Mouse (Mus musculus) hindbrain, embryonic 13.5 days (tissue): ENCODE data around the gene Ndufv2. TPM values are rescaled to one million over a fixed set of nuclear protein-coding genes. Genes with fewer than 3 reads are reported as not detected.
A peak's percentile ranks its signal among the peaks of the same experiment; 100 is the strongest.

Experiments used
- ATAC-seq: fragments of 200-750 bp; cut with Nextera tagmentation; 2 replicates; pipeline ENCODE4 v1.8.0; 2017; ENCODE audit warnings: moderate TSS enrichment; ENCODE audit not compliant: low FRiP score
- H3K27ac ChIP-seq: fragments of 300-500 bp; sonication (generic); 2 replicates; pipeline ENCODE4 v1.5.1; 2015; ENCODE audit warnings: inconsistent platforms, mild to moderate bottlenecking, moderate library complexity
- H3K27me3 ChIP-seq: fragments of 300-500 bp; sonication (generic); 2 replicates; pipeline ENCODE4 v1.6.1; 2015; ENCODE audit warnings: mild to moderate bottlenecking, inconsistent platforms
- H3K36me3 ChIP-seq: fragments of 300-500 bp; sonication (generic); 2 replicates; pipeline ENCODE4 v1.6.1; 2015; ENCODE audit warnings: mild to moderate bottlenecking, inconsistent platforms
- H3K4me1 ChIP-seq: fragments of 300-500 bp; sonication (generic); replicated peaks from 2 replicates; pipeline ENCODE4 v1.6.1; 2015; ENCODE audit warnings: inconsistent platforms
- H3K4me2 ChIP-seq: fragments of 300-500 bp; sonication (generic); 2 replicates; pipeline ENCODE4 v1.6.1; 2015; ENCODE audit warnings: inconsistent platforms, mild to moderate bottlenecking, moderate library complexity
- H3K4me3 ChIP-seq: fragments of 300-500 bp; sonication (generic); 2 replicates; pipeline ENCODE4 v1.5.1; 2015; ENCODE audit warnings: mild to moderate bottlenecking, inconsistent platforms
- H3K9ac ChIP-seq: fragments of 300-500 bp; sonication (generic); 2 replicates; pipeline ENCODE4 v1.6.1; 2015; ENCODE audit warnings: mild to moderate bottlenecking, inconsistent platforms
- H3K9me3 ChIP-seq: fragments of 300-500 bp; sonication (generic); 2 replicates; pipeline ENCODE4 v1.6.1; 2016; ENCODE audit warnings: inconsistent platforms
- WGBS: fragments of 180-500 bp; shearing (Covaris S2); methylation state at CpG from one replicate; pipeline ENCODE4 v1.1.7; 2015; 5-methylcytosine and 5-hydroxymethylcytosine counted together
- polyA plus RNA-seq: library from polyadenylated mRNA; unstranded; fragments of >200 nt; fragmentation: Nextera tagmentation; extraction: Ambion mirVana; gene quantifications from 2 replicates; pipeline ENCODE4 v1.2.1, GENCODE M21; 2015

Gene Ndufv2
- polyA plus RNA-seq, 1 experiment from 2014 or later = 357 TPM

DNA sequence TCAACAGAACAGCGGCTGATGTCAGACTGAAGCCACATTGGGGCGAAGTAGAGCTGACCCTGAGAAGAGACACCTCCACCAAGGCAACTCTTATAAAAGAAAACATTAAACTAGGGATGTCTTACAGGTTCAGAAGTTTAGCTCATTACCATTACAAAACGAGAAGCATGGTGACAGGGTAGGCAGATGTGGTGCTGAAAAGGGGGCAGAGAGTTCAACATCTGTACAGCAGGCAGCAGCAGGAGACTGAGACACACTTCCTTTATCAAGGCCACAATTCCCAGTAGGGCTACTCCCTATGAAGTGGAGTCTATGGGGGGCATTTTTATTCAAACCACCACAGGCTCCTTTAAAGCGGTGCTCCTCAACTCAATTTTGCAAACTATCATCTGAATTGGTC, 6.8 kb upstream of the Ndufv2 start:
- no peaks in the 10 kb centered on the region for H3K27me3 ChIP-seq
- H3K4me3 ChIP-seq = no peak overlapping the region
- H3K4me2 ChIP-seq = no peak overlapping the region
- no peak for ATAC-seq
- no peak overlapping the region for H3K9ac ChIP-seq
- H3K4me1 ChIP-seq = peaks cover 21% of the 10 kb centered on the region
- no peaks in the 10 kb centered on the region for H3K9me3 ChIP-seq
- no peaks in the 10 kb centered on the region for H3K36me3 ChIP-seq
- no peak overlapping the region for H3K27ac ChIP-seq
- WGBS = 89% methylated on average over 4 of the region's 4 CpGs

DNA sequence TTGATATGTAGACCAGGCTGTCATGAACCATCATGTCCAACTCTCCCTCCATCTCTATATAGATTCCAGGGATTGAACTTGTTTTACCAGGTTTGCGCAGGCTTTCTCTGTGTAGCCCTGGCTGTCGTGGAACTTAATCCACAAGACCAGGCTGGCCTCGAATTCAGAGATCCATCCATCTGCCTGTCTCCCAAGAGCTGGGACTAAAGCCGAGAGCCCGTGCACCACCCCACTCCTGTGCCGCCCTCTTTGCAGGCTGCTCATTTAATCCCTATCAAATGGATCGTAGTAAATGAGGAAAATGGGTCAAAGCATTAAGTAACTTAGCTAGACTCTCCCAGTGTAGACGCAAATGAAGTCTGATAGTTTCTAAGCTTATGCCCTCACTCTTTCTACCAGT, 6.1 kb upstream of the Ndufv2 start:
- WGBS = 71% methylated on average over 8 of the region's 8 CpGs
- Histone ChIP-seq H3K4me2 (no peak overlapping the region), H3K9me3 (no peaks in the 10 kb centered on the region), H3K4me1 (peaks cover 16% of the 10 kb centered on the region), H3K27ac (no peak overlapping the region), H3K9ac (no peak overlapping the region), H3K4me3 (no peak overlapping the region), H3K27me3 (no peaks in the 10 kb centered on the region), H3K36me3 (no peaks in the 10 kb centered on the region)
- no peak for ATAC-seq

DNA sequence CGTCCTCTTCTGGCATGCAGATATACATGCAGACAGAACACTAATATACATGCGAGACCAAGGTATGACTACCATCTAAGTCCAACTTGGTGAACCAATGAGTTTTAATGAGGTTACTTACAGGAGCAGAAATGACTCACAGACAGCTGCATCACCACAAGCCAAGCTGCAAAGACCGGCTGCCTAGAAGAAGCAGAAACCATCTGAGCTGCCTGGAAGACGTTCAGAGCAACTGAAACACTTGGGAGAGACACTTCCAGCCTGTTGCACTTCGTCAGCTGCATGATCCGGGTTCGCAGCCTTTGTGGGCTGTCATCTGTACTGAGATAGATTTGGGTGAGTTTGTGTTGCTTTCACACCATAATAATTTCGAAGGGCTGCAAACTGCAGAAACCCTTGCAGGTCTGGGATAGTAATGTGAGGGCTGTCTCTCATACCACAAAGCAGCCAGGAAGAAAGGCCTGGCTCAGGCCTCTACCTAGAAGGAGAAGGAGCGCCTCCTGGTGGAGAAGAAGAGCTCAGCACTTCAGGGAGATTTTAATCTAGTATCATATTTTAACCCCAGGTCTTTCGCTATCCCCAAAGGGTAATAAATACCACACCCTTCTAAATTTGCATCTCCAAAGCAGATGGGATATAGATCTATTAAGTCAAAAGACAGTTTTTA, 5.4 kb upstream of the Ndufv2 start:
- WGBS = 60% methylated on average over 10 of the region's 10 CpGs
- Histone ChIP-seq H3K27ac (no peak overlapping the region), H3K9me3 (no peaks in the 10 kb centered on the region), H3K9ac (no peak overlapping the region), H3K36me3 (no peaks in the 10 kb centered on the region), H3K4me1 (peaks cover 9% of the 10 kb centered on the region), H3K4me2 (no peak overlapping the region), H3K4me3 (no peak overlapping the region), H3K27me3 (no peaks in the 10 kb centered on the region)
- no peak for ATAC-seq

DNA sequence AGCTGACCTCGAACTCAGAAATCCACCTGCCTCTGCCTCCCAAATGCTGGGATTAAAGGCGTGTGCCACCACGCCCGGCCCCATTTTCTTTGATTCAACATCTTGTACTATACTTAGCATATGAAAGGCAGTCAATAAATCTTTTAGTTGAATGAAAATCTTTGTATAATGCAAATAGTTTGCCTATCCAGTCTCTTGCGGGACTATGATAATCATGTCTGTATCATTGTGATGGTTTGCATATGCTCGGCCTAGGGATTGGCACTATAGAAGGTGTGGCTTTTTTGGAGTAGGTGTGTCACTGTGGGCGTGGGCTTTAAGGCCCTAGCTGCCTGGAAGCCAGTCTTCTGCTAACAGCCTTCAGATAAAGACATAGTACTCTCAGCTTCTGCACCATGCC, 2.7 kb upstream of the Ndufv2 start:
- Histone ChIP-seq H3K4me3 (no peak overlapping the region), H3K9me3 (no peaks in the 10 kb centered on the region), H3K4me2 (no peak overlapping the region), H3K9ac (no peak overlapping the region), H3K27me3 (no peaks in the 10 kb centered on the region), H3K27ac (no peak overlapping the region), H3K4me1 (peaks cover 15% of the 10 kb centered on the region), H3K36me3 (no peaks in the 10 kb centered on the region)
- 85% methylated on average over 7 of the region's 7 CpGs for WGBS
- no peak for ATAC-seq

DNA sequence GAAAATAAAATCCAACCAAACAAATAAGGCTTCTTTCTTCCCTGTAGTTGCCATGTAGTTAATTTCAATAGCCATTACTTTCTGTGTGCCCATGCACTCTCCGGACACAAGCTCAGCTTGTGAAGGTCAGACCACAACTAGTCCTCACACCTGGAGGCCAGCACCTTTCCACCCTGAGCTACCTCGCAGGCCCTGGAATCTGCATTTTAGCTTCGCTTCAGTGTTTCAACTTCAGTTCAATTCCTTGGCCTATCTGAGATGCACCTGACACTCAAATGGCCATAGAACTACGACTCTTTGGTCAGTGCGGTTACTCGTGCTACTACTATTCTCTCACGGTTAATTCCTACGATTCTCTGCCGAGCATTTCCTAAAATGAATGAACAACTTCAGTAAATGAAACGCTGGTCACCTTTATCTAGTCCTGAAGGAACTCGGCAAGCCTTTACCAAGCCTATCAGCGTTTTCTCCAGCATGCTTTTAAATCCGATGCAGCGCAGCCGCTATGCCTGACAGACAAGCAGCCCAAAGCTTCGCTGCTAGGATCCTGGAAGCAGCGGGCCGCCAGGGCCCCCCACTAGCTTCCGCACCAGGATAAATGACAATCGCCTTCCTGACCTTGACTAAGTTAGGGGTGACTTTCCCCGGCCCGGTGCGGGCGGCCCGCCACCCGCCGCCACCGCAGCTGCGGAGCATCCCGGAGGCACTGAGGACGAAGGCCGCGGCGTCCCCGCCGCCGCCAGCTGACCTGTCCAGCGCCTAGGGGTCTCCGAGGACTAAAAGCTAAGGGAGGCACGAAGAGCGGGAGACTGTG, 586 bp downstream of the Ndufv2 start:
- ATAC-seq = no peak; the same call in 1 of the 2 replicates
- 1% methylated on average over 41 of the region's 41 CpGs for WGBS
- Histone ChIP-seq H3K9ac (peak overlapping the region; percentile 92), H3K4me3 (peak overlapping the region; percentile 69), H3K27me3 (no peaks in the 10 kb centered on the region), H3K4me2 (peak overlapping the region; percentile 85), H3K9me3 (no peaks in the 10 kb centered on the region), H3K36me3 (no peaks in the 10 kb centered on the region), H3K27ac (peak overlapping the region; percentile 97), H3K4me1 (peaks cover 17% of the 10 kb centered on the region)

DNA sequence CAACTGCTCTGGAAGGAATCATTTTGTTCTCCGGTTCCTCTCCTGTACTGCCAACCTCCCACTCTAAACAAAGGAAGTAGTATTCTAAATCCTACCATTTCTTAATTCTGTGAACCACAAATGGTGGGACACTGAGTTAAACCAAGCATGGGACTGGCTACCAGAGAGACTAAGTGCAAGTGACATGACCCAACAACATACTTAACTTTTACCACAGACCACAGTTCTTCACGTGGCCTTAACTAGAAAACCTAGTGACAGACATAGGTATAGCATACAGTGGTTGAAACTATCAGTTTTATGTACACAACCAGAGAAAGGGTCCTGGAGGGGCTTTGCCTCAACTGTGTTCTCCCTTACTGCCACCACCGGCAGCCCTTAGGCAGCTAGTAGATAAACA, 8.7 kb downstream of the Ndufv2 start:
- H3K36me3 ChIP-seq = peaks cover 23% of the 10 kb centered on the region
- no peaks in the 10 kb centered on the region for H3K9me3 ChIP-seq
- H3K27me3 ChIP-seq = no peaks in the 10 kb centered on the region
- 90% methylated on average over 3 of the region's 3 CpGs for WGBS
- ATAC-seq = no peak
- H3K4me2 ChIP-seq = no peak overlapping the region
- peaks cover 2% of the 10 kb centered on the region; the same call in 1 of the 2 replicates for H3K4me1 ChIP-seq
- H3K9ac ChIP-seq = no peak overlapping the region
- no peak overlapping the region for H3K4me3 ChIP-seq
- no peak overlapping the region for H3K27ac ChIP-seq

DNA sequence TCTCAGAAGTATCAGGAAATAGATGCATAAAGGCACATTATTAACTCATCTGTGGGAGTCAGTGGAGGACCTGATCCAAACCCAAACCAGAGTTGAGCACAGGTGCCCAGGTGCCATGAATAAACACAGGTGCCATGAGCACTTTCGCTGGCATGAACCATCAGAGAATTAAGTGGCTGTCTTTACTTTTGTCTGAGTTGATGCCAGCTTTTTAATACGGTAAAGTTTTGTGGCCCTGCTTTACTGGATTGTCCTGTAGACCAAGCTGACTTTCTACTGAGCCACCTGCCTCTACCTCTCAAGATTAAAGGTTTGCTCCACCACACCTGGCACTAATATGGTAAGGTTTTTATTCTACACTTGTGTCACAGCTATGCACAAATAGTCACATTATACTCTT, 9.3 kb downstream of the Ndufv2 start:
- H3K4me2 ChIP-seq = no peak overlapping the region
- 96% methylated on average over 2 of the region's 2 CpGs for WGBS
- no peak for ATAC-seq

DNA sequence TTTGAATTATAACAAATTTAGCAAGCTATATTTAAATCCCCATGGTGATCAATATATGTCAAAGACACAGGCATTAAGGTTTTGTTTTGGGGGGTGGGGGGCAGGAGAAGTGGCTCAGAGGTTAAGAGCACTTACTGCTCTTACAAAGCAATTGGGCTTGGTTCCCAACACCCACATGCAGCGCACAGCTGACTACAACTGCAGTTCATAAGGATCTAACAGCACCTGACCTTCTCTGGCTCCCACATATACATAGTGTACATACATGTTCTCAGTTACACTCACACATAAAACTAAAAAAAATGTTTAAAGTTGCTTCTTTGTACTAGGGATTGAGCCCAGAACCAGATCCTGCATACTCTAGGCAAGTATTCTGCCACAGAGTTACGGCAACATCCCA, 10.0 kb downstream of the Ndufv2 start:
- WGBS = 94% methylated on average over 2 of the region's 2 CpGs
- Histone ChIP-seq H3K27ac (no peak overlapping the region), H3K36me3 (peaks cover 32% of the 10 kb centered on the region), H3K4me2 (no peak overlapping the region), H3K9ac (no peak overlapping the region), H3K27me3 (no peaks in the 10 kb centered on the region), H3K4me1 (no peaks in the 10 kb centered on the region; the same call in 1 of the 2 replicates), H3K9me3 (no peaks in the 10 kb centered on the region), H3K4me3 (no peak overlapping the region)
- ATAC-seq = no peak

More for the DNA sequence above, 9.3 kb downstream of the Ndufv2 start:
- H3K27ac ChIP-seq = no peak overlapping the region
- no peaks in the 10 kb centered on the region; the same call in 1 of the 2 replicates for H3K4me1 ChIP-seq
- H3K27me3 ChIP-seq = no peaks in the 10 kb centered on the region
- H3K9ac ChIP-seq = no peak overlapping the region
- no peak overlapping the region for H3K4me3 ChIP-seq
- peaks cover 27% of the 10 kb centered on the region for H3K36me3 ChIP-seq
- H3K9me3 ChIP-seq = no peaks in the 10 kb centered on the region

DNA sequence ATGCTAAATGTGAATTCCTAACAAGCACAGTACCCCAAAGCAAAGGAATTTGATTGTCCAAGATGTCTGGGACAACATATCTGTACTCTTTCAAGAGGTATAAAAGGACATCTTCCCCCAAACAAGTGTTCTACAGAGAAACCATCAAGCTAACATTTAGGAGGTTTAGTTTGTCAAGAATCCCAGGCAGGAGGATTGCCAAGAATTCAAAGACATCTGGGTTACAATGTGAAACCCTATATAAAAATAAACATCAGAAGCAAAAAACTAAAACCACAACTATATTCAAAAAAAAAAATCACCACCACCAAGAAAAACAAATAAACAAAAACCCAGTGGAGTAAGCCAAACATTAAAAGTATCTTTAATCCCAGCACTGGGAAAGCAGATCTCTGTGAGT, 11.1 kb downstream of the Ndufv2 start:
- H3K9ac ChIP-seq = no peak overlapping the region
- no peak for ATAC-seq
- no peak overlapping the region for H3K27ac ChIP-seq
- H3K4me3 ChIP-seq = no peak overlapping the region
- H3K4me1 ChIP-seq = no peaks in the 10 kb centered on the region; the same call in 1 of the 2 replicates
- no peaks in the 10 kb centered on the region for H3K27me3 ChIP-seq
- peaks cover 44% of the 10 kb centered on the region for H3K36me3 ChIP-seq
- H3K9me3 ChIP-seq = no peaks in the 10 kb centered on the region
- no peak overlapping the region for H3K4me2 ChIP-seq

DNA sequence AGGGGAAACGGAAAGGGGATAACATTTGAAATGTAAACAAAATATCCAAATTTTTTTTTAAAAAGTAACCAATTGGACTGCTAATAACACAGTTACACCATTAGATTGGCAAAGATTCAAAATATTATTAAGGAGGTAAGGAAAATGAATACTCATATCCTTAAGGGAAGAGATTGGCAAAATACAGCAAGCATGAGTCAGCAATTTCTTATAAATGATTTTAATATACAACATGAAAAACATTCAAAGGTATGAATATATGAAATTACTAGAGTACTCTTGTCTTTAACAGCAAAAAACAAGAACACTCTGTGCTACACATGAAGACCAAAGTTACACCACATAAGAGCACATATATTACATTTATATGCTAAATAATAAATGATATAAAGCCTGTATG, 16.3 kb downstream of the Ndufv2 start:
- H3K27ac ChIP-seq = no peak overlapping the region
- H3K4me1 ChIP-seq = no peaks in the 10 kb centered on the region
- H3K4me2 ChIP-seq = no peak overlapping the region
- no peak overlapping the region for H3K4me3 ChIP-seq
- H3K9me3 ChIP-seq = no peaks in the 10 kb centered on the region
- ATAC-seq = no peak
- H3K27me3 ChIP-seq = no peaks in the 10 kb centered on the region
- peaks cover 54% of the 10 kb centered on the region for H3K36me3 ChIP-seq
- WGBS = 97% methylated on average over 1 of the region's 1 CpGs
- no peak overlapping the region for H3K9ac ChIP-seq

DNA sequence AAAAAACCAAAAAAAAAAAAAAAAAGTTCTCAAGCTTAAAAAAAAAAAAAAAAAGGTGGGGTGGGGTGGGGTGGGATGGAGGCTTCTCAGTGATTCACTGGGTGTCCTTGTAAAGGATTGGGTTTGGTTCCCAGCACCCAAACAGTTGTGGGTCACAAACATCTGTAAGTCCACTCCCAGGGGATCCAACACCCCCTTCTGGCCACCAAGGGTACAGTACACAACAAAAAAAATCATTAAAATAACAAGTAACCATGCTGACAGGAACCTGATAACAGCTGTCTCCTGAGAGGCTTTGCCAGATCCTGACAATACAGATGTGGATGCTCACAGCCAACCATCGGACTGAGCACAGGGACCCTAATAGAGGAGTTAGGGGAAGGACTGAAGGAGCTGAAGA, 16.9 kb downstream of the Ndufv2 start:
- H3K4me3 ChIP-seq = no peak overlapping the region
- H3K27ac ChIP-seq = no peak overlapping the region
- H3K4me1 ChIP-seq = no peaks in the 10 kb centered on the region
- ATAC-seq = no peak
- H3K4me2 ChIP-seq = no peak overlapping the region
- no peaks in the 10 kb centered on the region for H3K9me3 ChIP-seq
- WGBS = 88% methylated on average over 1 of the region's 1 CpGs
- H3K27me3 ChIP-seq = no peaks in the 10 kb centered on the region
- no peak overlapping the region for H3K9ac ChIP-seq
- H3K36me3 ChIP-seq = peaks cover 56% of the 10 kb centered on the region

DNA sequence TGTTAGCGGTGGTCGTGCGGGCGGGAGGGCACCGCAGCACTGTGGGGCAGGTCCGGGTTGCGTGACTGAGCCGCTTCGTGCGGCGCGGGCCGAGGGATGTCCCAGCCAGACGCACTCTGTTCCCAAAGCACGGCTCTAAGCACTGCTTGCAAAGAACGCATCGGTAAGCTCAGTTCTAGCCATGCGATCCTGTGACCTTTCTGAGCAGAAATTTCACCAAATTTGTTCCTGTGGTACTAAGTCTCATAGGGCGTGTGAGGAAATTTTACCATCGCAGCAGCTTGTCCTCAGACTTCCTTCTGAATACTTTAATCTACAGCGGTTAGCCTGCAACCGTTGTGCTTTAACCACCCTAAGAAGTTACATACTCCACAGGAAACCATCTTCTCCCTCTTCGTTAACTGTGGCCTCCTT, 23.9 kb downstream of the Ndufv2 start:
- Histone ChIP-seq H3K36me3 (peaks cover 21% of the 10 kb centered on the region), H3K9me3 (no peaks in the 10 kb centered on the region), H3K9ac (peak overlapping the region; percentile 97), H3K4me2 (peak overlapping the region; percentile 80), H3K27me3 (no peaks in the 10 kb centered on the region), H3K4me1 (peaks cover 39% of the 10 kb centered on the region), H3K27ac (peak overlapping the region; percentile 98), H3K4me3 (peak overlapping the region; percentile 94)
- peak; percentile 75 for ATAC-seq
- 1% methylated on average over 23 of the region's 23 CpGs for WGBS

DNA sequence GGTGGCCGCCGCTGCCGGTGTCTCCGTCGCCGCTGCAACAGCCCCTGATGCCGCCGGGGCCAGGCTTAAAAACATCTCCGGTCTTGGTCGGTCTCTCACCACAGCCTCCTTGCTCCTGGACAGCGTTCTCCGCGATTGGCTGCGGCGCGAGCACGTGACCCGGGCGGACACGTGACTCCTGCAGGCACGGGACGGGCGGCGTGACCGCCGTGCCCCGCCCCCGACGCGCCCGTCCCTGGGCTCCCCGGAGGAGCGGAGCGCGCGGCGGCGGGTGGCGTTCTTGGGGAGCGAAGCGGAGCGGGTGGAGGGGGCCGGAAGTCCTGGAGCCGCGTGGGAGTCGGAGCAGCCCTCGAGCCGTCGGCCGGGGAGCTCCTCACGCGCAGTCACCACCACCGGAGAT, 24.4 kb downstream of the Ndufv2 start, which contains the start of gene Ankrd12:
Ankrd12 (minus strand) TSS at position 156 of the 400 bp plus-strand sequence.
- ATAC-seq = peak; percentile 97
- peak within 1 kb of the TSS; percentile 94 for H3K4me3 ChIP-seq
- no peaks in the 10 kb centered on the region for H3K27me3 ChIP-seq
- H3K36me3 ChIP-seq = peaks cover 21% of the 10 kb centered on the region
- H3K9me3 ChIP-seq = no peaks in the 10 kb centered on the region
- peak within 1 kb of the TSS; percentile 80 for H3K4me2 ChIP-seq
- H3K4me1 ChIP-seq = peaks cover 39% of the 10 kb centered on the region
- peak within 1 kb of the TSS; percentile 98 for H3K27ac ChIP-seq
- peak within 1 kb of the TSS; percentile 97 for H3K9ac ChIP-seq
- 2% methylated on average over 45 of the region's 53 CpGs for WGBS
